Mouse (Mus musculus): ENCODE results near the gene Becn1.

Gene Becn1

DNA sequence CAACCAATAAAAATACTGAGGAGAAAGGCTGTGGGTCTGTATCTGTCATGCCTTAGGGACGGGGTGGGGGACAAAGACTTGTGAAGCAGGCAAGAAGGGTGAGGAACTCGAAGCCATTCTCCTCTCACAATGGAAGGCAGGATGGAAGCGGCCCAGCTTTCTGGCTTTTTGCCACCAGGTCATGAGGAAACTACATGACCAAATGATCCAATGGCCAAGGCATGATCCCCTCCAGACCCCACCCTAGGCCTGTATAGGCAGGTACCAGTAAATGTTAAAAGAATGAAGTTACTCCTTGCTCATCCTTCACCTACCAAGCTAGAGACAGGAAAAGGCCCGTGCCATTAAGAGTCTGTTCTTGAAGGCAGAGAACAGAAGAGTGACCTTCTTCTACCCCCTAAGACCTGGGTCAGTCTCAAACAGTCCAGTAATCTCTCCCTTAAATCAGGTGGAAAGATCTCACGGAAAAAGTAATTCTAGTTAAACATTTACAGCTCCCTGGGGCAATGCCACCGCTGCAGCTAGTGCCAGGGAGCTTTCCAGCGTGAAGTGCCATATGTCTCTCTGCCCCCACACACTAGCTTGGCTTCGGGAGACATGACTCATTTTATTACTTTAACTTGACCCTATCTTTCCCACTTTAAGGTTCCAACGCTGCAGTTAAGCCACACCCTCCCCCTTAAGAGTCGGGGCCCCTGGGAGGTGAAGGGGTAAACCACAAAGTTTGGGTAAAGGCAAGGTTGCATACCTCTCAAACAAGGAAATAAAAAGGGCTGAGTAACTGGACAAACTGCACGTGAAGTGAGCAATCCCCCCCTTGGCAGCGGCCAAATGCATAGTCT is 24.5 kb downstream of the Becn1 start:
- in situ Hi-C loops (cut with MboI; ENCODE audit: low pct_unique_long_range_greater_than_20kb in 1 of 2, low sequenced_read_pairs in 2 of 2, unreplicated experiment in 1 of 2): no loop called here

DNA sequence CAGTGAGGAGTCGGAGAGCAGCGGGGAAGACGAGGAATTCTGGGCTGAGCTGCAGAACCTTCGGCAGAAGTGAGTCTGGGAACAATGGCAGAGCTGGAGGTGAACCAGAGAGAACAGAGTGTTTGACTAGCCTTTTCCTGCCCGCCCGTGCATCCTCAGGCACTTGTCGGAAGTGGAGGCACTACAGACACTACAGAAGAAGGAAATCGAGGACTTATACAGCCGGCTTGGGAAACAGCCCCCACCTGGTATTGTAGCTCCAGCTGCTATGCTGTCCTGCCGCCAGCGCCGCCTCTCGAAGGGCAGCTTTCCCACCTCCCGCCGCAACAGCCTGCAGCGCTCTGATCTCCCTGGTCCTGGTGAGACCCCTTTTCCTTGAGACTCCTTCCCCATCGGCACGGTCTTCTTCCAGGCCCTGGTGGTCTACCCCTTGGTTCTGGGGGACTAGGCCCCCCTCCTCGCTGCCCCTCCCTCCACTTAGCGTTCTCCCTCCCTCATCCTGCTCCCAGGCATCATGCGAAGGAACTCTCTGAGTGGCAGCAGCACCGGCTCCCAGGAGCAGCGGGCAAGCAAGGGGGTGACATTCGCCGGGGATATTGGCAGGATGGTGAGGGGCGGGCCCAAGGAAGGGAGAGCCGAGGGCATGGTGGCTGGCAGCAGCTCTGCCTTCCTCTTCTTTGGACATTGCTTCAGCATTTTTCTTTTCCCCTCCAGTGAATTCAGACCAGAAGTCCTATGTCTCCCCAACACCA is 25.6 kb downstream of the Becn1 start:
- in situ Hi-C loops (cut with MboI; ENCODE audit: low pct_unique_long_range_greater_than_20kb in 1 of 2, low sequenced_read_pairs in 2 of 2, unreplicated experiment in 1 of 2): no loop called here

DNA sequence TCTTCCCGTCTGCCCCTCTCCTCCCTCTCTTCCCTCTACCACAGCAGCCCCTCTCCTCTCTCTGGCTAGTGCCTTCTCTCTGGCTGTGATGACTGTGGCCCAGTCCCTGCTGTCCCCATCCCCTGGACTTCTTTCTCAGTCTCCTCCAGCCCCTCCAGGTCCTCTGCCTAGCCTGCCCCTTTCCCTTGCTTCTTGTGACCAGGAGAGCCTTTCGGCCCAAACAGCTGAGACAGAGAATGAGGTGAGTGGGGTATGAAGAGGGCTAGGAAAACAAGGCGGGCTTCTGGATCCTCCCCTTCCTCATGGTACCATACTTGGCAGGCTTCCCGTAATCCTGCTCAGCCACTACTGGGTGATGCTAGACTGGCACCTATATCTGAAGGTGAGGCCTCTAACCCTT is 26.8 kb downstream of the Becn1 start:
- in situ Hi-C loops (cut with MboI; ENCODE audit: low pct_unique_long_range_greater_than_20kb in 1 of 2, low sequenced_read_pairs in 2 of 2, unreplicated experiment in 1 of 2): no loop called here

DNA sequence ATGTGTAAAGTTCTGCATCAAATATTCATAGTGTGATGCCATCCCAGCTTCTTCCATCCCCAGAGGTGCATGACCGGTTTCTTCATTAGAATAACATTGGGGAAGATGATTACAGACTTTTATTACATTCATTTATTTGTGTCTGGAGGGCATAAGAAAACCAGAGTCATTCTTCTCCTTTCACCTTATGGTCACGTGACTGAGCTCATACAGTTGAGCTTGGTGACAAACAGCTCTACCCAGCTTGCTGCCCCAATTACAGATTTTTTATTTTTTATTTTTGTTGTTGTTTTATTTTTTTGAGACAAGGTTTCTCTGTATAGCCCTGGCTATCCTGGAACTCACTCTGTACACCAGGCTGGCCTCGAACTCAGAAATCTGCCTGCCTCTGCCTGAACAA is 29.6 kb downstream of the Becn1 start:
- in situ Hi-C loops (cut with MboI; ENCODE audit: low pct_unique_long_range_greater_than_20kb in 1 of 2, low sequenced_read_pairs in 2 of 2, unreplicated experiment in 1 of 2): no loop called here

DNA sequence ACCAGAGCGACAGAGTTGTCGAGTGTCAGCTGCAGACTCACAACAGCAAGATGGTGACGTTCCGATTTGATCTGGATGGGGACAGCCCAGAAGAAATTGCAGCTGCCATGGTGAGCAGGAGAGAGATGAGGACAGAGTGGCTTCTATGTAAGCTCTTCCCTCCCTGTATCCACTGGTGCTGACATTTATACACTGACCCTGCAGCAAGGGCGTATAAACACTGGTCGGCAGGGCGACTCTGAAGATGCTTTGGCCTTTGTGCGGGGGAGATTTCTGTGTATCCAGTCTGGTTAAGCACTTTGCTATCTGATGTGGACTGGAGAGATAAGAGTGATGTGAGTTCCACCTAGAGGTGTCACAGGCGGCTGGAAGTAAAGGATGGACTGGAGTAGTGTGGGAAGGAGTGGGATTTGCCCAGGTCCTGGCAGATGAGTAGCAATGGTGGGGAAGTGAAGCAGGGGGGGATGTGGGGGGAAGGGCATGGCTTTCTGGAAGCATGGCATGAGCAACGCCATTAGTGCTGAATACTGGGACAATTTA is 32.4 kb downstream of the Becn1 start:
- in situ Hi-C loops (cut with MboI; ENCODE audit: low pct_unique_long_range_greater_than_20kb in 1 of 2, low sequenced_read_pairs in 2 of 2, unreplicated experiment in 1 of 2): no loop called here

DNA sequence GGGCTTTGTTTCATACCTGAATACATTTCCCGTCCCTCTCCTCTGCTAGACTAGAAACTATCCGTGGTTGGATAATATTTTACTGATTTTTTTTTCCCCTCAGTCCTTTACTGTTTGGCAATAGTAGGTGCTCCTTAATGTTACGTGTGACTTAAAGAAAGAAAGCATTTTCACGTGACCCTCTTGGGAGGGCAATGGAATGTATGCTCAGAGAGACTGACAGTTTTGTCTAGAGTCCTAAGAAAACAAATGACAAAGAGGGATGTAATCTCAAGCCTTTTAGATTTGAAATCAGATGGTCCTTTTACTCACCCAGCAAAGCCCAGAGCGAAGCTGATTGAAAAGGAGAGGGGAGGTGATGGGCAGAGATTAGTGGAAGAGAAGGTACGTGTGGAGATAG is 36.2 kb downstream of the Becn1 start:
- in situ Hi-C loops (cut with MboI; ENCODE audit: low pct_unique_long_range_greater_than_20kb in 1 of 2, low sequenced_read_pairs in 2 of 2, unreplicated experiment in 1 of 2): no loop called here

DNA sequence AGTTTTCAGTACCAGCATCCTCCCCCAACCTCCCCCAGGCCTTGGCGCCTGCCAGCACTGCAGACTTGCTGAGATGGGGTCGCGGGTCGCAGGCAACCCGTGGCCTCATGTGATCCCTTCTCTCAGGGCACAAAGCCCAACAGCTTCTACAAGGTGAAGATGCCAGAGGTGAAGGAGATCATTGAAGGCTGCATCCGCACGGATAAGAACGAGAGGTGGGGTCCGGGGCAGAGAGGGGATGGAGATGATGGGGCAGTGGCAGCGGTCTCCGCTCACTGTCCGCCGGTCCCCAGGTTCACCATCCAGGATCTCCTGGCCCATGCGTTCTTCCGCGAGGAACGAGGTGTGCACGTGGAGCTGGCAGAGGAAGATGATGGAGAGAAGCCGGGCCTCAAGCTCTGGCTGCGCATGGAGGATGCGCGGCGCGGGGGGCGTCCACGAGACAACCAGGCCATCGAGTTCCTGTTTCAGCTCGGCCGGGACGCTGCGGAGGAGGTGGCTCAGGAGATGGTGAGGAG is 37.1 kb downstream of the Becn1 start:
- in situ Hi-C loops (cut with MboI; ENCODE audit: low pct_unique_long_range_greater_than_20kb in 1 of 2, low sequenced_read_pairs in 2 of 2, unreplicated experiment in 1 of 2): no loop called here

DNA sequence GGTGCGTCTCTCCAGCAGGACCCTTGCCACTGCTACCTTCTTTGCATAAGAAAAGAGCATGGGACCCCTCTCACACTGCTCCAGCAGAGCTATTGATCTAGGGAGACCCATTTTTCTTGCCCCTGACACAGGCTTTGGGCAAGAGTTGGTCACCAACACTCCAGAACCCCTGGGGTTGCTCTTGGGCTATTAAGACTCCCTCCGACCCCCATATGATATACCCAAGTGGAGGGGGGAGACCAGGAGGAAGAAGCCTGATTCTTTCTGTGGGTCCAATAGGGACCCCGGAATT is 38.2 kb downstream of the Becn1 start:
- in situ Hi-C loops (cut with MboI; ENCODE audit: low pct_unique_long_range_greater_than_20kb in 1 of 2, low sequenced_read_pairs in 2 of 2, unreplicated experiment in 1 of 2): no loop called here

DNA sequence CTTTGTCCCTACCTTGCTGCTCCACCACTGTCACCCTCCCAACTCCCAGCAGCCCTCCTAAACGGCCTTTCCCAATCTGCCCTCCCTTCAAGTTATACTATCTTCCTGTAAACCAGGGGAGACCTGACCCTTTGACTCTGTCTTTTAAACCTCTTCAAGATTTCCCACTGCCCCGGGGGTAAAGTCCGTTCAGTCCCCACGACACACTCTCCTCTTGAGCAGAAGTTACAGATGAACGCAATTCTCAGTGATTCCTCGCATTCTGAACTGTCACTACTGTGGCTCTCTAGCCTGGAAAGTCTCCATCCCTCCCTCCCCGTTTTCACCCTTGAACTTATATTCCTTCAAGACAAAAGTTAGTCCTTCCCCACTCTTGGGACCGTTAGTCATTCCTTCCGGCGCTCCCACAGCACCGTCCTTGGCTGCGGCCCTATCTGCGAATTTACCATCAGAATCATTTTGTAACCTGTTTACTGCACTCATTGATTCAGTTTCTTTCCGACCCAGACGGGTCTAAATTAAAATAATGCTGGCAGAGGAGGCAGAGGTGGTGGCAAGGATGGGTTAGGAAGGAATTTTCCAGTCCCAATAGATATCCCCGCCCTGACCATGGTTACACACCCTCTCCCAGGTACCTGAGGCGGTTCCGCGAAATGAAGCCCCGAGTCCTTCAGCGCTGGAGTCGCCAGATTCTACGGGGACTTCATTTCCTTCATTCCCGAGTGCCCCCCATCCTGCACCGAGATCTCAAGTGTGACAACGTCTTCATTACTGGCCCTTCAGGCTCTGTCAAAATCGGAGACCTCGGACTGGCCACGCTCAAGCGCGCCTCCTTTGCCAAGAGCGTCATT is 38.7 kb downstream of the Becn1 start:
- in situ Hi-C loops (cut with MboI; ENCODE audit: low pct_unique_long_range_greater_than_20kb in 1 of 2, low sequenced_read_pairs in 2 of 2, unreplicated experiment in 1 of 2): no loop called here

DNA sequence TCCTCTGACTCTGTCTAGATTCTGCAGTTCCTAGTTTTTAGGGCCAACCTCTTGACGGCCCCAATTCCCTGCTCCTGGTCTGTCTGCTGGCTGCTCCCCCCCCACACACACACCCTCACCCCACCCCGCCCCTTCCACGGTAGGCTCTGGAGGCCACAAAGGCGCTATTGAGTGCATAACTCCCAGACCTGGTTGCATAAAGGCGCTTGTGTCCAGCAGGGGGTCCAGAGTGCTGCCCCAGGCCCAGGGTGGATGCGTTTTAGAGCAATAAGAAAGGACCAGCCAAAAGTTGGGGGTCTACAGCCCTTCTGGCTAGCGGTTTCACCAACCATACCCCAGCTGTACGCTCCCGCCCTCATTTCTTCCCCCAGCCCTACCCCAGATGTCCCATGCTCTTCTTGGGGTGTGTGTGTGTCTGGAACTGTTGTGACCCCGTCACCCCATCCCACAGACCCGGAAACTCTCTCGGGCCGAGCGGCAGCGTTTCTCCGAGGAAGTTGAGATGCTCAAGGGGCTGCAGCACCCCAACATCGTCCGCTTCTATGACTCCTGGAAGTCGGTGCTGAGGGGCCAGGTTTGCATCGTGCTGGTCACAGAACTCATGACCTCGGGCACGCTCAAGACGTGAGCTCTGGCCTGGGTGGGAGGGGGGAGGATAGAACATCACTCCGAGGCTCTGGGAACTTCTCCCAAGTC is 39.7 kb downstream of the Becn1 start:
- in situ Hi-C loops (cut with MboI; ENCODE audit: low pct_unique_long_range_greater_than_20kb in 1 of 2, low sequenced_read_pairs in 2 of 2, unreplicated experiment in 1 of 2): no loop called here

DNA sequence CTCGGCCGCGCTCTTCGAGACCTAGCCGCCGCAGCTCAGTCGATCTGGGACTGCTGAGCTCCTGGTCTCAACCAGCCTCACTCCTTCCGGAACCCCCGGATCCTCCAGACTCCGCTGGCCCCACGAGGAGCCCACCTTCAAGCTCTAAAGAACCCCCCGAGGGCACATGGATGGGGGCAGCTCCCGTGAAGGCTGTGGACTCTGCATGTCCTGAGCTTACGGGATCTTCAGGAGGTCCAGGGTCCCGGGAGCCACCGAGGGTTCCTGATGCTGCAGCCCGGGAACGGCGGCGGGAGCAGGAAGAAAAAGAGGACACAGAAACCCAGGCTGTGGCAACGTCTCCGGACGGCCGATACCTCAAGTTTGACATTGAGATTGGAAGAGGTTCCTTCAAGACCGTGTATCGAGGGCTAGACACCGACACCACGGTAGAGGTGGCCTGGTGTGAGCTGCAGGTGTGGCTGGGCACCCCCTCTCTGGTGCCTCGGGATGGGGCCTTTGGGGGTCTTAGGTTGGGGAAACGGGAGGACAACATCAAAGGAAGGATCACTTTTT is 41.2 kb downstream of the Becn1 start:
- in situ Hi-C loops (cut with MboI; ENCODE audit: low pct_unique_long_range_greater_than_20kb in 1 of 2, low sequenced_read_pairs in 2 of 2, unreplicated experiment in 1 of 2): no loop called here

DNA sequence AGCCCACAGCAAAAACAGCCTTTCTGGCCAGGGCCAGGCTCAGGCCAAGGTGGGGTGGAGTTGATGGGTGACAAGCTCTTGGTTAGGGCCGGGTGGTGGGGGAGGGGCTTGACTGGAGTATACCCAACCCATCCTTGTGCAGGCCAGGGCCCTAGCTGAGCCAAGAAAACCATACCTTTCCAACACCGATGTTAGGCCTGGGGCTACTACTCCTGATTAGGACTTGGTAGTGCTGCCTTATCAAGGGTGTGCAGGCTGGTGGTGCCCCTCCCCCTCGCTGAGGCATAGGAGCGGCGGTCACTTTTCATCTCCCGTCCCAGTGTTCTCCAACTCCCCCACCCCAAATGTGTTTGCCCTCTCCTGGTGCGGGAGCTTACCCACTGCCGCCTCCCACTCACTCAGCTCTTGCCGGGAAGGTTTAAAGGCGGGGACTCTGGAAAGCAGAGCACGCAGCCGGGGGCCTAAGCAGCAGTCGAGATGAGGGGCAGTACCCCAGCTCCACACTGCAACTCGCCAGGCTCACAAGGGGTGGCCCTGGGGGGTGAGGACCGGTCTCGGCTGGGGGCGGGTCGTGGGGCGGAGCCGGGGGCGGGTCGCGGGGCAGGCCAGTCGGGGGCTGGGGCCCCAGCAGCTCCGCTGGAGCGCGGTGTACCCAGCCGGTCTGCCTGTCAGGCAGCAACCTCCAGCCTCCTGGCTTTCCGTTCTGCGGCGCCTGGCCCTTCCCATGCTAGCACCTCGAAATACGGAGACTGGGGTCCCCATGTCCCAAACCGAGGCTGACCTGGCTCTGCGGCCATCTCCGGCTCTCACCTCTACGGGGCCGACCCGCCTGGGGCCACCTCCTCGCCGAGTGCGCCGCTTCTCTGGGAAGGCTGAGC is 41.9 kb downstream of the Becn1 start, which contains the start of gene Wnk4:
Gene Wnk4 (plus strand): TSS at position 620 of the 878 bp plus-strand sequence.
- in situ Hi-C loops (cut with MboI; ENCODE audit: low pct_unique_long_range_greater_than_20kb in 1 of 2, low sequenced_read_pairs in 2 of 2, unreplicated experiment in 1 of 2): no loop called here

DNA sequence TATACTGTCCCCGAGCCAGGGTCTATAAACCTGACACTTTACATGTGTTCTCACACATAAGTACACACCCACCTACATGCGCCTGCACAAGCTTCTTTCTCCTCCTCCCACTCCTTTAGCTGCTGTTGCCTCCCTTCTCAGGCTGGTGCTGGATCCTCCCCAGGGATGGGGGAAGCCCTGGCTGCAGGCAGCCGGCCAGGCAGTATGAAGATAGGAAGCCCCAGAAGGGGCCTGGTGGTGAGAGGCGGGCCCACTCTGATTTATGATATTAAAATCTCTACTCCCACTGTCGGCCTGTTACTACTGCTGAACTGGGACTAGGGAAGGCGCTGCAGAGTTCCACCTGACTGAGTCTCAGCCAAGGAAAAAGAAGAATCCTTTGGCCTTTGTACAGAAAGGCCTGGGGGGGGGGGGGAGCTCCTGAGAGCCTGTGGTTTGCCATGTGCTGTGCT is 42.8 kb downstream of the Becn1 start:
- in situ Hi-C loops (cut with MboI; ENCODE audit: low pct_unique_long_range_greater_than_20kb in 1 of 2, low sequenced_read_pairs in 2 of 2, unreplicated experiment in 1 of 2): no loop called here

DNA sequence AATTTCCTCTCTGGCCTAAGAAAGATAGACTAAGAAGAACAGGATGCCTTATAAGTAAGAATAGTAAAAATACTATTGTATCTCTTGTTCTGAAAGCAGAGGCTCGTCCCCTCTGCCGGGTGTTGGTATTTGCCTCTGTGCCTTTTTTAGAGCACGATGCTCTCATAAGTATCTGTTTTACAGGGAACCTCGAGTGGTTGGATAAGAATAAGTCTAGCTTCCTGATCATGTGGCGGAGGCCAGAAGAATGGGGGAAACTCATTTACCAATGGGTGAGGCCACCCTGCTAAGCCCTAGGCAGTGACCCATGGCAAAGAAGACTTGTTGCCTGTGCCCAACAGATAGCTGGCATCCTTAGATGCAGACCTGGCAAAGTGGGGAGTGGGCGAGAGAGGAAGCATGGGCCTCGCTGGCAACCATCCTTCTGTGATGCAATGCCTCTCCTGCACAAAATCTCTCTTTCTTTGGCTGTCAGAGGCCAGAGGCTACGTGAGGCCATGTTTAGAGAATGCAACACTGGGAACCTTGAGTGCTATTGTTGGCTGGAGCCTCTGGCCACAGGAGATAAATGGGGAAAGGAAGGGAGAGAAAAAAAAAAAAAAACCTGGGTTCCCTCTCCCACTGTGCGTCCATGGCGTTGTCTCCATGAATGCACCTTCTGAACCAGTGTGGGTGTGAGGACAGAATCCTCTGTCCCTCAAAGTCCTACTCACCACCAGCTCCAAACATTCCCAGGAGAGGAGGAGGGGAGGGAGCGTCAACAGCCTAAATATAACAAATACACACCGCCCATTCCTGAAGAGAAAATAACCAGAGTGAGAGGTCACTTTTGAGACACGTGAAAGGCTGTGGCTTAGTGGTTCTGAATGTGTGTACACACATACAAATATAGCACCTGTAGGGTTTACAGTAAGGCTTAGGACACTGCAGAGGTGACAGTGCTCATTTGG is 46.0 kb downstream of the Becn1 start:
- in situ Hi-C loops (cut with MboI; ENCODE audit: low pct_unique_long_range_greater_than_20kb in 1 of 2, low sequenced_read_pairs in 2 of 2, unreplicated experiment in 1 of 2): no loop called here

DNA sequence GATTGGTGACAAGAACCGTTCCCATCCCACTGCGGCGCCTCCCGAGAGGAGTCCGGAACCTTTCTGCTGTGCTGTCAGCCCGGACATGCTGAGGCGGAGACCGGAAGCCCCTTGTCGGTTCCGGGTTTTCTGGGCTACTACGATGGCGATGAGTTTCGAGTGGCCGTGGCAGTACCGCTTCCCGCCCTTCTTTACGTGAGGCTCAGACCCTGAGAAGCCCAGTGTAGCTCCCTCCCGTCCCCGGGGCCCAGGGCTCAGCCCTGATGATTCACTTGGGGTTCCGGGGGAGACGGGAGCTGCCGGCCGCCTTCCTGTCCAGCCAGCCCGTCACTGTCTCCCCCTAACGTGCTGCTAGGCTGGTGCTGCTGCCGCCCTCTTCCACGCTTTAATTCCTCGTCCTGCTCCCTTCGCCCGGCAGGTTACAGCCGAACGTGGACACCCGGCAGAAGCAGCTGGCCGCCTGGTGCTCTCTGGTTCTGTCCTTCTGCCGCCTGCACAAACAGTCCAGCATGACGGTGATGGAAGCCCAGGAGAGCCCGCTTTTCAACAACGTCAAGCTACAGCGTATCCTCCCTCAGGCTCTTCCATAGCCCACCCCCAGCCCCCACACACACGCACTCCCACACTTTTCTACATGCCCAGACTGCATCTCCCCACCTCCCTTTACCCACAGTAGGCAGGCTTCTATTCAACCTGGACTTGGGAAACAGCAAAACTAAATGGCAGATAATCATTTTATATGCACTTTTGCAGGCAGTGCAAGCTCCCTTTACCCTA is 48.3 kb downstream of the Becn1 start, which contains the start of gene Vps25:
Gene Vps25 (plus strand): TSS at position 95 of the 777 bp plus-strand sequence.
- in situ Hi-C loops (cut with MboI; ENCODE audit: low pct_unique_long_range_greater_than_20kb in 1 of 2, low sequenced_read_pairs in 2 of 2, unreplicated experiment in 1 of 2): loop anchor here in 1 of 2 experiments (5.0 kb wide), 1 partner anchor 36 kb away; no protein-coding TSS in a partner anchor
